Mouse (Mus musculus) forebrain, embryonic 13.5 days (tissue): Measurements from ENCODE around the gene Gli1. TPM values are rescaled to one million over a fixed set of nuclear protein-coding genes. Genes with fewer than 3 reads are reported as not detected.
"Not testable (repeated sequence)": the region's sequence is repeated elsewhere in the genome, so short reads cannot be mapped to it uniquely, and the experiment has no call there.

Source experiments
- ATAC-seq: fragments of 200-750 bp; cut with Nextera tagmentation; 2 replicates; pipeline ENCODE4 v1.8.0; 2017
- H3K27ac ChIP-seq: fragments of 300-500 bp; sonication (generic); 2 replicates; pipeline ENCODE4 v1.5.1; 2015; ENCODE audit warnings: inconsistent platforms, mild to moderate bottlenecking, moderate library complexity
- H3K27me3 ChIP-seq: fragments of 300-500 bp; sonication (generic); 2 replicates; pipeline ENCODE4 v1.6.1; 2015; ENCODE audit warnings: mild to moderate bottlenecking, inconsistent platforms
- H3K36me3 ChIP-seq: fragments of 300-500 bp; sonication (generic); 2 replicates; pipeline ENCODE4 v1.6.1; 2015; ENCODE audit warnings: mild to moderate bottlenecking, inconsistent platforms; ENCODE audit not compliant: poor library complexity, severe bottlenecking
- H3K4me1 ChIP-seq: fragments of 300-500 bp; sonication (generic); 2 replicates; pipeline ENCODE4 v1.6.1; 2015; ENCODE audit warnings: inconsistent platforms
- H3K4me2 ChIP-seq: fragments of 300-500 bp; sonication (generic); 2 replicates; pipeline ENCODE4 v1.6.1; 2015; ENCODE audit warnings: inconsistent platforms, mild to moderate bottlenecking, moderate library complexity
- H3K4me3 ChIP-seq: fragments of 300-500 bp; sonication (generic); 2 replicates; pipeline ENCODE4 v1.5.1; 2015; ENCODE audit warnings: mild to moderate bottlenecking, inconsistent platforms
- H3K9ac ChIP-seq: fragments of 300-500 bp; sonication (generic); 2 replicates; pipeline ENCODE4 v1.6.1; 2015; ENCODE audit warnings: mild to moderate bottlenecking, inconsistent platforms
- H3K9me3 ChIP-seq: fragments of 300-500 bp; sonication (generic); replicated peaks from 2 replicates; pipeline ENCODE4 v1.6.1; 2016; ENCODE audit warnings: inconsistent platforms
- WGBS: fragments of 180-500 bp; shearing (Covaris S2); methylation state at CpG from one replicate; pipeline ENCODE4 v1.1.7; 2015; 5-methylcytosine and 5-hydroxymethylcytosine counted together
- polyA plus RNA-seq: library from polyadenylated mRNA; unstranded; fragments of >200 nt; fragmentation: Nextera tagmentation; extraction: Ambion mirVana; gene quantifications from 2 replicates; pipeline ENCODE4 v1.2.1, GENCODE M21; 2015

Gli1 gene
- polyA plus RNA-seq, 1 experiment from 2014 or later: 1.1 TPM

DNA sequence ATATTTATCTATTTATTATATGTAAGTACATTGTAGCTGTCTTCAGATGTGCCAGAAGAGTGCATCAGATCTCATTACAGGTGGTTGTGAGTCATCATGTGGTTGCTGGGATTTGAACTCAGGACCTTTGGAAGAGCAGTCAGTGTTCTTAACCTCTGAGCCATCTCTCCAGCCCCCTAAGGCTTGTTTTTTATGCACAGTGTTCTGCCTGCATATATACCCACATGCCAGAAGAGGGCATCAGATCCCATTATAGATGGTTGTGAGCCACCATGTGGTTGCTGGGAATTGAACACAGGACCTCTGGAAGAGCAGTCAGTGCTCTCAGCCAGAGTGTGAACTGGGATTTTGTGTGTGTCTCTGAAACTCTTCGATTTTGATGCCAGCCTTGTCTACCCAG lies 26.8 kb downstream of the Gli1 start:
- not testable (repeated sequence) for H3K9me3 ChIP-seq, H3K9ac ChIP-seq, H3K4me2 ChIP-seq, H3K4me3 ChIP-seq, H3K36me3 ChIP-seq, ATAC-seq, H3K27me3 ChIP-seq, H3K27ac ChIP-seq
- peaks cover 13% of the 10 kb centered on the region for H3K4me1 ChIP-seq
- 79% methylated on average over 1 of the region's 1 CpGs for WGBS

DNA sequence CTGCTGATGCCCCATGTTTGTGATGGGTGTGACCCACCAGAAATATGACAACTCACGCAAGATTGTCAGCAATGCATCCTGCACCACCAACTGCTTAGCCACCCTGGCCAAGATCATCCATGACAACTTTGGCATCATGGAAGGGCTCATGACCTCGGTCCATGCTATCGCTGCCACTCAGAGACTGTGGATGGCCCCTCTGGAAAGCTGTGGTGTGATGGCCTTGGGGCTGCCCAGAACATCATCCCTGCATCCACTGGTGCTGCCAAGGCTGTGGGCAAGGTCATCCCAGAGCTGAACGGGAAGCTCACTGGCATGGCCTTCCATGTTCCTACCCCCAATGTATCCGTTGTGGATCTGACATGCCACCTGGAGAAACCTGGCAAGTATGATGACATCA lies 28.3 kb downstream of the Gli1 start:
- WGBS: 87% methylated on average over 5 of the region's 5 CpGs

DNA sequence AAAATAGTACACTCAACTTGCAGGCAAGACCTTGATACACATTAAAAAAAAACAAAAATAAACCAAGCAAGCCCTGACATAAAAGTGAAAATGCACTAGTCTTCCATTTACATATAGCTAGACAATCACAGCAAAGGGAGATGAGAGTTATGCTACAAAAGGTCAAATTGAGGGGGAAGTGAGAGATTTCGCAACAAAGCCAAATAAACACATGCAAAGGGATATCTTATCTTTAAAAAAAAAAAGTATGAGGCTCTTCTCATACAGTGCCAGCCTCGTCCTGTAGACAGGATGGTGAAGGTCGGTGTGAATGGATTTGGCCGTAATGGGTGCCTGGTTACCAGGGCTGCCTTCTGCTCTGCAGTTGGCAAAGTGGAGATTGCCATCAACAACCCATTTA lies 28.9 kb downstream of the Gli1 start:
- Histone ChIP-seq H3K9ac (no peak overlapping the region), H3K4me1 (peaks cover 15% of the 10 kb centered on the region), H3K4me3 (no peak overlapping the region), H3K27me3 (0 out of 2 replicates have a peak, but pooled peaks cover 2% of the 10 kb centered on the region), H3K27ac (no peak overlapping the region), H3K36me3 (peaks cover 16% of the 10 kb centered on the region), H3K4me2 (no peak overlapping the region), H3K9me3 (no peaks in the 10 kb centered on the region)
- WGBS: 78% methylated on average over 4 of the region's 4 CpGs
- ATAC-seq: no peak

More for the DNA sequence above, 28.3 kb downstream of the Gli1 start:
- not testable (repeated sequence) for H3K9ac ChIP-seq, H3K9me3 ChIP-seq, H3K27me3 ChIP-seq, H3K36me3 ChIP-seq, H3K27ac ChIP-seq, H3K4me3 ChIP-seq, ATAC-seq, H3K4me2 ChIP-seq
- H3K4me1 ChIP-seq: peaks cover 15% of the 10 kb centered on the region

DNA sequence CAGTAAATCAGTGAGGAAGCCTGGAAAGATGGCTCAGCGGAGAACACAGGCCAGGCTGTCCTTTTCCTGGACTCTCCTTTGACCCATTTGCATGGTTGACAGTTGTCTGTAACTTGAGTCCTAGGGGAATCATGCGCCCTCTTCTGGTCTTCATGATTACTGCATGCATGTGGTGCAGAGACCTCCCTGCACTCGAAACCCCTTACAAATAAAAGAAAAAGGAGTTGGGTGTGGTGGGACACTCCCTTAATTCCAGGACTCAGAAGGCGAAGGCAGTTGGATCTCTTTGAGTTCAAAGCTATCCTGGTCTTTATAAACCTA lies 29.5 kb downstream of the Gli1 start:
- peak; percentile 56 for ATAC-seq
- peaks cover 15% of the 10 kb centered on the region for H3K4me1 ChIP-seq
- peaks cover 21% of the 10 kb centered on the region for H3K36me3 ChIP-seq
- no peaks in the 10 kb centered on the region for H3K27me3 ChIP-seq
- peak overlapping the region; percentile 69 for H3K27ac ChIP-seq
- H3K4me2 ChIP-seq: peak overlapping the region; percentile 69
- H3K4me3 ChIP-seq: peak overlapping the region; percentile 74
- H3K9ac ChIP-seq: peak overlapping the region; percentile 58
- WGBS: under 1% methylated on average over 4 of the region's 4 CpGs
- H3K9me3 ChIP-seq: no peaks in the 10 kb centered on the region

DNA sequence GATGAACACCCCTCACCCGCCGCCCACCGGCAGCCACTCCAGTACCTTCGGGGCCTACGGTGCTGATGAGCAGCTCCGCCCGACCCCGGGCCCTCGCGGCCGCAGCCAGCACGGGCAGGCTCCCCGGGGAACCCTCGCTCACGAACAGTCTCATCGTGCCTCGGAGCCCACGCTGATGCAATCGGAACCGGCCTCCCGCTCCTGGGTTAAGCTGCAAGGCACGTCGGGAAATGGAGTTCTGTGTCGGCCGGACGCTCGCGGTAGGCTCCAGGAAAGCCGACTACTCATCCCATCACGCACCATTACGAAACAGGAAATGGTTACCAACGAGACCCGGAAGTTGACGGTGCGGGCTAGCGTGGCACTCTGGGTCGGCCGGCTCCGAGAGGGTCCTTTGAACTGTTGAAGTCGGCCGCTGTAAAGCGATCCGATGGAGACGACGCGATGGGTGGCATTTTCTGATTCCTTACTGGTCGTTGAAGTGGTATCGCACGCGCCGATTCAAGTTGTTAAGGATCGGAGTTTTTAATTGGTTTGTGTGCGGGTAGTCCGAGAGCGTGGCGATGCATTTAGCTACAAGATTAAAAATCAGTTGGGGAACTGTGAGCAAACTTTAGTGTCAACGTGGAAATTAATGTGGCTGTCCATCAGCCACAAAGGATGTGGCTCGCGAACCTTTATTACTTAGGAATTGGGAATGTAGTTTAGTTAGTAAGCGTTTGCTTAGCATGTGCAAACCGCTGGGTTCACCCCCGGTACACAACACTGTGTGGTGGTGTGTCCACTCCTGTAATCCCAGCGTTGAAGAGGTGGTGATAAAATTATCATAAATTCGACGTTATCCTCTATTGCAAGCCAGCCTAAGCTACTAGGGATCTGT lies 30.1 kb downstream of the Gli1 start, which contains the start of gene Mars:
Gene Mars, minus strand, starts transcription at position 311 of the 880 bp plus-strand sequence.
- Histone ChIP-seq H3K4me2 (peak within 1 kb of the TSS; percentile 69), H3K9me3 (no peaks in the 10 kb centered on the region), H3K27ac (peak within 1 kb of the TSS; percentile 69), H3K27me3 (no peaks in the 10 kb centered on the region), H3K9ac (peak within 1 kb of the TSS; percentile 86), H3K4me3 (peak within 1 kb of the TSS; percentile 74), H3K36me3 (peaks cover 27% of the 10 kb centered on the region), H3K4me1 (peaks cover 15% of the 10 kb centered on the region)
- peak; percentile 98 for ATAC-seq
- under 1% methylated on average over 65 of the region's 65 CpGs for WGBS

DNA sequence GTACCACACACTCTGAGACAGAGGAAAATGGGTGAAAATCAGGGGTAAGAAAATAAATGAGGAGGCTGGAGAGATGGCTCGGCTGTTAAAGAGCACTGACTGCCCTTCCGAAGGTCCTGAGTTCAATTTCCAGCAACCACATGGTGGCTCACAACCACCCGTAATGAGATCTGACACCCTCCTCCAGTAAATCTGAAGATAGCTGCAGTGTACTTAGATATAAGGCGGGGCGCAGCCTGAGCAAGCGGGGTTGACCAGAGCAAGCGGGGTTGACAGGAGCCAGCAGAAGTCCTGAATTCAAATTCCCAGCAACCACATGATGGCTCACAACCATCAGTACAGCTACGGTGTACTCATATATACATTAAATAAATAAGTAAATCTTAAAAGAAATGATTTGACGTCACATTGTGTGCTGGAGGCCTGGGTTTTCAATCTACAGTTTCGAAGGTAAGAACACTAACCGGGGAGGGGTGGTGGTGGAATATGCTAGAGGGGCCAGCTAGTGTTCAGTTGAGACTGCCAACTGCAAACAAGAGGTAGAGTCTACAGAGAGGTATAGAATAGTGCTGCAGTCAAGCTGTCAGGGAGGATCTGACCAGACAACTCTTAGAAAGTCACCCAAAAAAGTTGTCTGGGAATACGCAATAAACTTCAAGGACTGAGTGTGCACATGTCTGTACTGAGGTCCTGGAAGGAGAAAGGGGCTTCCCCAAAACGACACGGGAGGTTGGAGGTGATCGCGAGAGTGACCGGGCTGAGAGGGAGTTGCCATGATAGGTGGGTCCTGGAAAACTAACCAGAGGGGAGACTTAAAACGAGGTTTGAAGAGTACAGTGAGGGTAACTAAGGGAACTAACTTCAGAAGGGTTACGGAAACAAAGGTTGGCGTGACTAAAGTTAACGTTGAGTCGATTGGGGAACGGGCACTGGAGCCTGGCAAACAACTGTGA lies 31.0 kb downstream of the Gli1 start:
- peak; percentile 33 for ATAC-seq
- 36% methylated on average over 23 of the region's 23 CpGs for WGBS
- peak overlapping the region; percentile 61 for H3K27ac ChIP-seq

DNA sequence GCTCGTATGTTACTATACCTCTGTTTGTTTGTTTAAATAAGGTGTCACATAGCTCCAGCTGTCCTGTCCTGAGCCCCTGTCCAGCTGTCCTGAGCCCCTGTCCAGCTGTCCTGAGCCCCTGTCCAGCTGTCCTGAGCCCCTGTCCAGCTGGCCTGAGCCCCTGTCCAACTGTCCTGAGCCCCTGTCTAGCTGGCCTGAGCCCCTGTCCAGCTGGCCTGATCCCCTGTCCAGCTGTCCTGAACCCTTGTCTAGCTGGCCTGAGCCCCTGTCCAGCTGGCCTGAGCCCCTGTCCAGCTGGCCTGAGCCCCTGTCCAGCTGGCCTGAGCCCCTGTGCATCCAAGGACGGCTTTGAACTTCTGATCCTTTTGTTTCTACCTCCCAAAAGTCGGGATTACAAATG lies 32.6 kb downstream of the Gli1 start:
- 77% methylated on average over 3 of the region's 3 CpGs for WGBS
- not testable (repeated sequence) for H3K27ac ChIP-seq, ATAC-seq, H3K4me3 ChIP-seq, H3K4me2 ChIP-seq, H3K9ac ChIP-seq, H3K9me3 ChIP-seq, H3K27me3 ChIP-seq
- peaks cover 53% of the 10 kb centered on the region for H3K36me3 ChIP-seq
- H3K4me1 ChIP-seq: peaks cover 15% of the 10 kb centered on the region

More for the DNA sequence above, 31.0 kb downstream of the Gli1 start:
- H3K4me1 ChIP-seq: peaks cover 15% of the 10 kb centered on the region
- peak overlapping the region; percentile 69 for H3K4me2 ChIP-seq
- H3K9ac ChIP-seq: peak overlapping the region; percentile 86
- H3K9me3 ChIP-seq: no peaks in the 10 kb centered on the region
- H3K27me3 ChIP-seq: no peaks in the 10 kb centered on the region
- peaks cover 37% of the 10 kb centered on the region for H3K36me3 ChIP-seq
- peak overlapping the region; percentile 74 for H3K4me3 ChIP-seq

DNA sequence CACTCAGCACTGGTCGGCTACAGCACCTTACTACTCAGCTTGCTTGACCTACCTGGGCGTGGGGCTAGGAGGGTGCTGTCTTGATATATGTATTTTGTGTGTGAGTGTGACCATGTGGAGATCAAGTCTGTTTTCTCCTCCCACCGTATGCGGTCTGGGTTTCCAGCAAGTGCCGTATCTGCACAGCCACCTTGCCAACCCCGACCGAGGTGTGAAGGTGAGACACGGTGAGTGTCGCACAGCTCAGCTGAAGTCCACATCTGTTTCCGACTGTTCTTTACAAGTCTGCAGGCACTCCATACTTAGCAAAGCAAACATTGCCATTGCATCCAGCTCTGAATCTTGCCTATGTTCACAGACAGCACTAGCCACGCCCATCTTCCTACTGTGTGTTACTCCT lies 38.6 kb downstream of the Gli1 start:
- H3K9me3 ChIP-seq: no peaks in the 10 kb centered on the region
- 94% methylated on average over 11 of the region's 11 CpGs for WGBS
- ATAC-seq: no peak
- no peak overlapping the region for H3K4me2 ChIP-seq
- H3K36me3 ChIP-seq: peaks cover 99% of the 10 kb centered on the region
- no peak overlapping the region for H3K9ac ChIP-seq
- H3K27ac ChIP-seq: no peak overlapping the region
- H3K4me1 ChIP-seq: no peaks in the 10 kb centered on the region
- no peaks in the 10 kb centered on the region for H3K27me3 ChIP-seq
- no peak overlapping the region for H3K4me3 ChIP-seq

DNA sequence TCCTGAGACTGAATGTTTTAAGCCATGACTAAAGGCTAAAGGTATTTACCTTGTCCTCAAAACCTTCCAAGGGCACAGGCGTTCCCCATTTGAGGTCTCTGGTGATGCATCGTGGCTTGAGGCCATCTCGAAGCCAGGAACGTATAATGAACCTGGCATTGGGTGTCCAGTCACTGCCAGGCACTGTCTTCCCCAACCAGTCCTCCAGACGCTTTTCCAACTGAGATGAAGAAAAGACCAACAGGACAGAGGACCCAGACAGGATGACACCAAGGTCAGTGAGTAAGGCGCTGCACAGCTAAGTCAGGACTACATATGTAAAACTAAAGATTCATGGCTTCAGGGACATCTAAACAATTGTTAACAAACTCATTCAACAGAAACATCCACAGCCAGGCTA lies 41.4 kb downstream of the Gli1 start:
- H3K27me3 ChIP-seq: no peaks in the 10 kb centered on the region
- H3K4me2 ChIP-seq: no peak overlapping the region
- no peaks in the 10 kb centered on the region for H3K4me1 ChIP-seq
- no peak overlapping the region for H3K27ac ChIP-seq
- H3K9me3 ChIP-seq: no peaks in the 10 kb centered on the region
- H3K36me3 ChIP-seq: peaks cover 99% of the 10 kb centered on the region
- 95% methylated on average over 6 of the region's 6 CpGs for WGBS
- H3K9ac ChIP-seq: no peak overlapping the region
- ATAC-seq: no peak
- H3K4me3 ChIP-seq: no peak overlapping the region

DNA sequence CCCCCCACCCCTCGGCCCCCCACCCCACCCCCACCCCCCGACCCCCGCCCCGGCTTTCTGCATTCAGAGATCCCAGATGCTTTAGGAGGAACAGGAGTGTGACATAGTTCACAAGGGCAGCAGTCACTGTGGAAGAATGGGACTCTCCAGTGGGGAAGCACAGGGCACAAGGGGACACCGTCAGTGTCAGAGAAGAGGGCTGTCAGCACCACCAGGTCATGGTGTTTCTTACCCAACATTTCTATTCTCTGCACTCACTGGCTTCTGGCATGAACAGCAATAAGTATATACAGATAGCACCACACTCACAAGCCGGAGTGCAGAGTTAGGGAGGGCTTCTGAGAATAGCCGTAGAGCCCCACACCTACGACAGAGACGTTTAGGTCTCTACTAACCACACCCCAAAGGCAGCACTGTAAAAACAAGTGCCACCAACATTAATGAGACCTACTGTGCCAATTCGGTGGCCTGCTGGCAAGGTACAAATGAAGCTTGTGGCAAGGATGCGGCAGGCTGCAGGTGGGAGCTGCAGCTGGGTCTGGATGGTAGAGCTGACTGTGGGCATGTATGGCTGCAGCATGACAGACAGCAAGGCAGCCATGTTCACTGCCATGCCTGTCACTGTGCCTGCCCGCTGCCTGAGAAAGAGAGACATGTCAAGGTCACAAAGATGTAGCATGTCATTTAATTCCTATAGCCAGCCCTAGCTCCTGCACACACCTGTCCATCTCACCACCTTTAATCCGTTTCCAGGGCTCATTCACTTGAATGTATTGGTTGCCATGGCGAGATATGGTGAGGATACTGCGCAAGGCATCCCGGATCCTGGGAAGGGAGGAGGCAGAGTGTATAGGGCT lies 44.5 kb downstream of the Gli1 start:
- Histone ChIP-seq H3K9me3 (no peaks in the 10 kb centered on the region), H3K27ac (no peak overlapping the region), H3K4me1 (peaks cover 12% of the 10 kb centered on the region), H3K4me2 (no peak overlapping the region), H3K4me3 (no peak overlapping the region), H3K36me3 (peaks cover 90% of the 10 kb centered on the region), H3K27me3 (no peaks in the 10 kb centered on the region), H3K9ac (no peak overlapping the region)
- 88% methylated on average over 16 of the region's 16 CpGs for WGBS
- ATAC-seq: no peak

DNA sequence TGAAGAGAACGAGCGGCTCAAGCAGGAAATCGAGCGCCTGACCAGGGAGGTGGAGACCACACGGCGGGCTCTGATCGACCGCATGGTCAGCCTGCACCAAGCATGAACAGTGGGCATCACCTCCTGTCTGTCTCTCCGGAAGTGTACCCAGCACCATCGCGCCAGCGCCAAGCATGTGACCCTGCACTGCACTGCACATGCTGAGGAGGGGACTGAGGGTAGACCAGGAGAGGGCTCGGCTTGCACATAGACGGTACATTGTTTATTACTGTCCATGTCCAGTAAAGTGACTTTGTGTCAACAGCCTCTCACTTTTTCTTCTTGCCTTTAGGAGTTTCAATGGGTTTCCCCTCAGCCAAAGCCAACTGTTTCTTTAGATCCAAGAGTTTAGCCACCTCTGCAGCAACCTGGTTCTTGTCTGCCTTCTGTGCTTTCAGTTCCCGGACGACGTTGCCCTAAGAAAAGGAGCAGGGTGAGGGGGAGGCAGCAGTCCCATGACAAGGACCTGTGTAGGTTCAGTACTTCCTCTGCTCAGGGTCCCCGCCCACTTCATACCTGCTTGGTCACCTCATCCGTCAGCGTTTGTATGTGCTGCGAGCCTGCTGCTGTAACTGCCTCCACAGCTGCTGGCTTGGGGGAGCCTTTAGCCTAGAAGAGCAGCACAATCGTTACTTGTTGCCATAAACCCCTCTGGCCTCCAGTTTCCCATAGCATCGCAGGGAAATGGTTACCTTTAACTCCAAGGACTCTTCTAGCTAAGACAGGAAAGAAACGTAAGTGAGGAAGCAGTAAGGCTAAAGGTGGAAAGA lies 45.6 kb downstream of the Gli1 start:
- no peaks in the 10 kb centered on the region for H3K27me3 ChIP-seq
- H3K4me2 ChIP-seq: no peak overlapping the region
- no peaks in the 10 kb centered on the region for H3K9me3 ChIP-seq
- no peak overlapping the region for H3K27ac ChIP-seq
- H3K4me3 ChIP-seq: no peak overlapping the region
- H3K4me1 ChIP-seq: peaks cover 23% of the 10 kb centered on the region
- H3K9ac ChIP-seq: no peak overlapping the region
- 93% methylated on average over 24 of the region's 24 CpGs for WGBS
- ATAC-seq: no peak
- peaks cover 80% of the 10 kb centered on the region for H3K36me3 ChIP-seq
